Mouse (Mus musculus) thymus, postnatal 36 days (tissue): ENCODE results near the gene Fam193b.

Experiments
- DNase-seq, 2 experiments: peaks; one replicate each; pipeline ENCODE4 v3.0.0; 2022; ENCODE audit warnings: mixed read lengths in 2 of 2

Fam193b gene

GRCm38 (mm10) chr13:55494883-55495621 is 75.9 kb downstream of the Fam193b start:
- DNase-seq = no peak

- DNase-seq = no peak
These were observed 76.7 kb downstream of the Fam193b start for GRCm38 (mm10) chr13:55494257-55494656.
